Mouse (Mus musculus) bone marrow, adult 2 months (tissue): ENCODE data around the gene Prkab2. TPM values are rescaled to one million over a fixed set of nuclear protein-coding genes. Genes with fewer than 3 reads are reported as not detected.
A peak's percentile ranks its signal among the peaks of the same experiment; 100 is the strongest.

ENCODE experiments used
- H3K27ac ChIP-seq: fragments of 200-500 bp; 2 replicates; pipeline ENCODE4 v1.5.1; 2012; ENCODE audit warnings: low read depth, mild to moderate bottlenecking, control low read depth, inconsistent platforms, low read length; ENCODE audit not compliant: control insufficient read depth, poor library complexity, insufficient read depth
- H3K4me1 ChIP-seq: fragments of 200-500 bp; 2 replicates; pipeline ENCODE4 v1.6.1; 2011; ENCODE audit warnings: low read length; ENCODE audit not compliant: control insufficient read depth, insufficient read depth
- H3K4me3 ChIP-seq: fragments of 200-500 bp; replicated peaks from 2 replicates; pipeline ENCODE3; 2011; ENCODE audit warnings: mild to moderate bottlenecking, low read depth, low read length, control low read depth; ENCODE audit not compliant: control insufficient read depth
- CTCF ChIP-seq: fragments of 200-500 bp; IDR thresholded peaks from 2 replicates; pipeline ENCODE4 v1.5.1; 2011; ENCODE audit warnings: low read length, control low read depth; ENCODE audit not compliant: control insufficient read depth, insufficient read depth
- POLR2A ChIP-seq: fragments of 200-500 bp; IDR thresholded peaks from 2 replicates; pipeline ENCODE4 v1.6.1; 2011; ENCODE audit warnings: low read depth, mild to moderate bottlenecking, control low read depth, low read length, borderline replicate concordance; ENCODE audit not compliant: control insufficient read depth
- WGBS: fragments of 180-500 bp; shearing (Covaris S2); methylation state at CpG from one replicate; pipeline ENCODE4 v1.1.7; 2018; 5-methylcytosine and 5-hydroxymethylcytosine counted together
- polyA plus RNA-seq: library from polyadenylated mRNA; stranded (reverse); fragments of >200 nt; gene quantifications from 2 replicates; pipeline ENCODE4 v1.2.4, GENCODE M21; 2011; ENCODE audit warnings: low replicate concordance; ENCODE audit not compliant: missing spikeins, insufficient read depth, insufficient read length

Prkab2 gene
- 3.1 and 8.4 TPM in 2 replicates for polyA plus RNA-seq

GRCm38 (mm10) chr3:97657655-97658411 is at the start of gene Prkab2:
Prkab2 (plus strand) TSS chr3:97658193.
- WGBS, result 2% methylated on average over 51 of the region's 51 CpGs
- no peaks in the 10 kb centered on the region for H3K4me1 ChIP-seq
- TF ChIP-seq POLR2A (peak; percentile 26; the same call in 1 of the 2 replicates), CTCF (no peak)
- H3K27ac ChIP-seq, result peak within 1 kb of the TSS; percentile 24
- peak within 1 kb of the TSS; percentile 80 for H3K4me3 ChIP-seq

- under 1% methylated on average over 20 of the region's 20 CpGs for WGBS
- H3K4me1 ChIP-seq, result no peaks in the 10 kb centered on the region; the same call in 1 of the 2 replicates
These were observed 48.7 kb upstream of the Prkab2 start for GRCm38 (mm10) chr3:97609201-97609844.

GRCm38 (mm10) chr3:97609845-97610410 is 48.1 kb upstream of the Prkab2 start, which contains the start of gene Chd1l:
Chd1l (minus strand) TSS chr3:97610203.
- H3K27ac ChIP-seq, result peak within 1 kb of the TSS; percentile 4
- H3K4me3 ChIP-seq, result peak within 1 kb of the TSS; percentile 78
- 2% methylated on average over 48 of the region's 56 CpGs for WGBS
- H3K4me1 ChIP-seq, result no peaks in the 10 kb centered on the region; the same call in 1 of the 2 replicates
- peak; percentile 98 for TF ChIP-seq CTCF
- TF ChIP-seq POLR2A, result peak; percentile 75; the same call in 1 of the 2 replicates

More at GRCm38 (mm10) chr3:97609201-97609844, 48.7 kb upstream of the Prkab2 start:
- TF ChIP-seq POLR2A (no peak), CTCF (peak; percentile 74)
- Histone ChIP-seq H3K27ac (peak overlapping the region; percentile 4), H3K4me3 (peak overlapping the region; percentile 78)

GRCm38 (mm10) chr3:97611021-97611420 is 47.0 kb upstream of the Prkab2 start:
- Histone ChIP-seq H3K27ac (no peak overlapping the region), H3K4me1 (no peaks in the 10 kb centered on the region; the same call in 1 of the 2 replicates), H3K4me3 (no peak overlapping the region)
- WGBS, result 92% methylated on average over 6 of the region's 6 CpGs
- TF ChIP-seq CTCF, result no peak
- no peak for TF ChIP-seq POLR2A

GRCm38 (mm10) chr3:97615154-97615553 is 42.8 kb upstream of the Prkab2 start:
- 53% methylated on average over 1 of the region's 1 CpGs for WGBS
- Histone ChIP-seq H3K4me1 (no peaks in the 10 kb centered on the region; the same call in 1 of the 2 replicates), H3K4me3 (no peak overlapping the region), H3K27ac (no peak overlapping the region)
- TF ChIP-seq CTCF (no peak), POLR2A (no peak)

- 52% methylated on average over 4 of the region's 4 CpGs for WGBS
- Histone ChIP-seq H3K27ac (no peak overlapping the region), H3K4me3 (no peak overlapping the region), H3K4me1 (no peaks in the 10 kb centered on the region; the same call in 1 of the 2 replicates)
- no peak for TF ChIP-seq CTCF
- no peak for TF ChIP-seq POLR2A
These were observed 42.1 kb upstream of the Prkab2 start for GRCm38 (mm10) chr3:97615933-97616332.

GRCm38 (mm10) chr3:97617091-97617825 is 40.7 kb upstream of the Prkab2 start:
- Histone ChIP-seq H3K4me1 (no peaks in the 10 kb centered on the region; the same call in 1 of the 2 replicates), H3K27ac (no peak overlapping the region), H3K4me3 (no peak overlapping the region)
- TF ChIP-seq POLR2A (no peak), CTCF (no peak)
- 90% methylated on average over 18 of the region's 19 CpGs for WGBS
